Mouse (Mus musculus): ENCODE measurements around the gene Lrp6.

DNA sequence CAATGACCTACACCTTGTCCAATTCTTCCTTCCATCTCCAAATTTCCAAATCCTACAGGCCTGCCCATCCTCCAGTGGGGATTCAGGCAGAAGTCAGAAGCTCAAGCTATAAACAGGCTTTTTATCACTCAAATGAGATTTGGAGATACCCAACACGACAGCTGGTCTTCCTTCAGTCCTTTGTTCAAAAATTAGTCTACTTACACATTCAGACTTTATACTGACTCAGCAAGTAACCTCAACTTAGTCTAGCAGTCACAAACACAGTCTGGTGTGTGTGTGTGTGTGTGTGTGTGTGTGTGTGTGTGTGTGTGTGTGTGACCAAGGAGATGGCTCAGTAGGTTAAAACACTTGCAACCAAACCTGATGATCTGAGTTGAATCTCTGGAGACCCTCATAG, 15.8 kb downstream of the Lrp6 start:
- no peak for TF ChIP-seq POLR2A (IDR thresholded peaks at IDR 0.05; ENCODE audit: control insufficient read depth, low read depth, low read length)
- TF ChIP-seq CTCF (IDR thresholded peaks at IDR 0.05; ENCODE audit: control insufficient read depth, insufficient read depth, insufficient replicate concordance, low read depth, low read length): no peak
